Mouse (Mus musculus): ENCODE results near the gene Id2. TPM values are rescaled to one million over a fixed set of nuclear protein-coding genes. Genes with fewer than 3 reads are reported as not detected.

The Id2 gene
- polyA plus RNA-seq, 1 experiment from 2014 or later: 447 TPM

- Histone ChIP-seq H3K9ac (peak overlapping the region; percentile 75), H3K27me3 (no peaks in the 10 kb centered on the region), H3K36me3 (no peaks in the 10 kb centered on the region), H3K4me1 (peaks cover 45% of the 10 kb centered on the region), H3K4me2 (peak overlapping the region; percentile 91), H3K27ac (peak overlapping the region; percentile 99), H3K9me3 (no peaks in the 10 kb centered on the region), H3K4me3 (peak overlapping the region; percentile 68)
- peak; percentile 81 for ATAC-seq (ENCODE audit: borderline replicate concordance, extremely low read depth, low FRiP score, low TSS enrichment)
- under 1% methylated on average over 41 of the region's 41 CpGs for WGBS
These were observed 833 bp downstream of the Id2 start for GRCm38 (mm10) chr12:25095974-25096639.

GRCm38 (mm10) chr12:25095538-25095937 is 1.4 kb downstream of the Id2 start:
- Histone ChIP-seq H3K27me3 (no peaks in the 10 kb centered on the region), H3K36me3 (no peaks in the 10 kb centered on the region), H3K27ac (peak overlapping the region; percentile 99), H3K4me2 (peak overlapping the region; percentile 91), H3K9ac (peak overlapping the region; percentile 75), H3K9me3 (no peaks in the 10 kb centered on the region), H3K4me1 (peaks cover 43% of the 10 kb centered on the region), H3K4me3 (peak overlapping the region; percentile 68)
- WGBS: under 1% methylated on average over 19 of the region's 19 CpGs
- ATAC-seq (ENCODE audit: borderline replicate concordance, extremely low read depth, low FRiP score, low TSS enrichment): no peak

GRCm38 (mm10) chr12:25094621-25095521 is 2.1 kb downstream of the Id2 start:
- Histone ChIP-seq H3K9me3 (no peaks in the 10 kb centered on the region), H3K4me3 (peak overlapping the region; percentile 68), H3K4me1 (peaks cover 42% of the 10 kb centered on the region), H3K9ac (peak overlapping the region; percentile 75), H3K36me3 (no peaks in the 10 kb centered on the region), H3K27me3 (no peaks in the 10 kb centered on the region), H3K4me2 (peak overlapping the region; percentile 91), H3K27ac (peak overlapping the region; percentile 99)
- WGBS: under 1% methylated on average over 22 of the region's 22 CpGs
- ATAC-seq (ENCODE audit: borderline replicate concordance, extremely low read depth, low FRiP score, low TSS enrichment): no peak

DNA sequence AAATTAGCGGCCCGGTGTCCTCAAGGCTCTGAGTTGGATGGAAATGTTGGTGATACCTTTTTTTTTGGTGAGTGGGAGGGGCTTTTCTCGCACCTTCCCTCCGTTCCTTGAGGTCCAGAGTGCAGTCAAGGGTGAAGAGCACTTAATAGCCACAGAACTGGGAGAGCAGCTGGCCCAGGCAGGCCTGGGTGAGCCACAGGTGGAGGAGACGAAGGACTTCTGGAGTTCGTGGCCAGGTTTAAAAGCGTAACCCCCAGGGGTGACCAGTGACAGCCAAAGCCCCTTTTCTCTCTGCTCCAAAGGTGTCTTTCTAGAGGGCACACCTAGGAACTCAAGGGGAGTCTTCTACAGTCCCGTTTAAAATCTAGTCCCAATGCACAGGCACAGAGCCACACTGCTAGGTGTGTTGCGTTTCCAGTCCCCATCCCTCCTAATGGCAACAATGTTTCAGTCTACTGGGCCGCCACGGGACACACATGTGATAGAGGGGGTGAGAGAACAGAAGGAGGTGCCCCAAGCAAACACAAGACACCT is 3.6 kb downstream of the Id2 start:
- H3K9ac ChIP-seq: peak overlapping the region; percentile 30
- no peaks in the 10 kb centered on the region for H3K9me3 ChIP-seq
- WGBS: 20% methylated on average over 11 of the region's 11 CpGs
- H3K27me3 ChIP-seq: no peaks in the 10 kb centered on the region
- peak overlapping the region; percentile 62 for H3K4me2 ChIP-seq
- no peak for ATAC-seq (ENCODE audit: borderline replicate concordance, extremely low read depth, low FRiP score, low TSS enrichment)
- H3K4me1 ChIP-seq: peaks cover 36% of the 10 kb centered on the region
- no peaks in the 10 kb centered on the region for H3K36me3 ChIP-seq
- peak overlapping the region; percentile 72 for H3K27ac ChIP-seq
- H3K4me3 ChIP-seq: peak overlapping the region; percentile 36

- peak; percentile 20; the same call in 1 of the 2 replicates for ATAC-seq (ENCODE audit: borderline replicate concordance, extremely low read depth, low FRiP score, low TSS enrichment)
- WGBS: 4% methylated on average over 17 of the region's 17 CpGs
- H3K9me3 ChIP-seq: no peaks in the 10 kb centered on the region
These were observed 4.2 kb downstream of the Id2 start for GRCm38 (mm10) chr12:25092751-25093211.

DNA sequence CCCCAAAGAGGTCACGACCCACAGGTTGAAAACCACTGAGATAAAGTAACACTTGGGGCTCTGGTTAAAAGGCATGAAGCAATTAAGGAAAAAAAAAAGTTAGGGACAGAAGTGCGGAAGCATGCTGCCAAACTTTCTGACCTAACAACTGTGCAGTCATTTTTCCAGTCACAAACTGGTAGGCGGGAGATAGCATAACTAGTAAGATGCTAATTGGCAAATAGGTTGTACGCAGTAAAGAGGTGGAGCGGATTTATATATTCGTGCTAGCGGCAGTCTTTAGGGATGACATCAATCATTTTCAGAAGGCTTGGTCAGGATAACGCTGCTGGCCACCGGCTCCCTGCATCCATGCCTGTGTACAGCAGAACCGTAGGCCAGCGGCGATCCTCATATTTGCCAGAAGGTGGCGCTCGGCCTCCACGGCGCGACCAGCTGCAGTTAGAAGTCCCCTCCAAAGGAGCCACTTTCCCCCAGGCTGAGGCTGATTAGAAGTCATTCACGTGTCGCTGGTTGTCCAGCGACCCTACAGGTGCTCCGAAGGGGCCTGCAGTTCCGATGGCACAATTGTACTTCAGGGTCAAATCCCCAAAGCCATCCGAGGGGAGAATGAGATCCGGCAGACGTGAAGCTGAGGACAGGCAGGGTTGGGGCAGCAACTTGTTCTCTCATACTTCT is 4.8 kb downstream of the Id2 start:
- peak; percentile 24 for ATAC-seq (ENCODE audit: borderline replicate concordance, extremely low read depth, low FRiP score, low TSS enrichment)
- Histone ChIP-seq H3K36me3 (no peaks in the 10 kb centered on the region), H3K27me3 (no peaks in the 10 kb centered on the region), H3K9me3 (no peaks in the 10 kb centered on the region), H3K4me2 (peak overlapping the region; percentile 62), H3K4me3 (peak overlapping the region; percentile 36), H3K4me1 (peaks cover 25% of the 10 kb centered on the region), H3K9ac (0 out of 2 replicates have a peak overlapping the region, but pooled peaks have one; percentile 37), H3K27ac (peak overlapping the region; percentile 72)
- 5% methylated on average over 25 of the region's 25 CpGs for WGBS

More at GRCm38 (mm10) chr12:25092751-25093211, 4.2 kb downstream of the Id2 start:
- Histone ChIP-seq H3K4me1 (peaks cover 31% of the 10 kb centered on the region), H3K9ac (no peak overlapping the region; the same call in 1 of the 2 replicates), H3K27me3 (no peaks in the 10 kb centered on the region), H3K27ac (peak overlapping the region; percentile 72), H3K4me3 (peak overlapping the region; percentile 36), H3K4me2 (peak overlapping the region; percentile 62), H3K36me3 (no peaks in the 10 kb centered on the region)

GRCm38 (mm10) chr12:25089433-25089832 is 7.5 kb downstream of the Id2 start:
- ATAC-seq (ENCODE audit: borderline replicate concordance, extremely low read depth, low FRiP score, low TSS enrichment): no peak
- Histone ChIP-seq H3K4me1 (peaks cover 16% of the 10 kb centered on the region), H3K9ac (no peak overlapping the region), H3K27me3 (no peaks in the 10 kb centered on the region), H3K4me2 (no peak overlapping the region), H3K9me3 (no peaks in the 10 kb centered on the region), H3K36me3 (no peaks in the 10 kb centered on the region), H3K4me3 (no peak overlapping the region), H3K27ac (no peak overlapping the region)
- WGBS: 40% methylated on average over 1 of the region's 1 CpGs

- Histone ChIP-seq H3K27me3 (no peaks in the 10 kb centered on the region), H3K4me2 (no peak overlapping the region), H3K9me3 (no peaks in the 10 kb centered on the region), H3K4me1 (peaks cover 12% of the 10 kb centered on the region; the same call in 1 of the 2 replicates), H3K4me3 (no peak overlapping the region), H3K36me3 (no peaks in the 10 kb centered on the region), H3K27ac (no peak overlapping the region), H3K9ac (no peak overlapping the region)
- ATAC-seq (ENCODE audit: borderline replicate concordance, extremely low read depth, low FRiP score, low TSS enrichment): no peak
- 40% methylated on average over 4 of the region's 4 CpGs for WGBS
These were observed 10.0 kb downstream of the Id2 start for GRCm38 (mm10) chr12:25086966-25087365.

DNA sequence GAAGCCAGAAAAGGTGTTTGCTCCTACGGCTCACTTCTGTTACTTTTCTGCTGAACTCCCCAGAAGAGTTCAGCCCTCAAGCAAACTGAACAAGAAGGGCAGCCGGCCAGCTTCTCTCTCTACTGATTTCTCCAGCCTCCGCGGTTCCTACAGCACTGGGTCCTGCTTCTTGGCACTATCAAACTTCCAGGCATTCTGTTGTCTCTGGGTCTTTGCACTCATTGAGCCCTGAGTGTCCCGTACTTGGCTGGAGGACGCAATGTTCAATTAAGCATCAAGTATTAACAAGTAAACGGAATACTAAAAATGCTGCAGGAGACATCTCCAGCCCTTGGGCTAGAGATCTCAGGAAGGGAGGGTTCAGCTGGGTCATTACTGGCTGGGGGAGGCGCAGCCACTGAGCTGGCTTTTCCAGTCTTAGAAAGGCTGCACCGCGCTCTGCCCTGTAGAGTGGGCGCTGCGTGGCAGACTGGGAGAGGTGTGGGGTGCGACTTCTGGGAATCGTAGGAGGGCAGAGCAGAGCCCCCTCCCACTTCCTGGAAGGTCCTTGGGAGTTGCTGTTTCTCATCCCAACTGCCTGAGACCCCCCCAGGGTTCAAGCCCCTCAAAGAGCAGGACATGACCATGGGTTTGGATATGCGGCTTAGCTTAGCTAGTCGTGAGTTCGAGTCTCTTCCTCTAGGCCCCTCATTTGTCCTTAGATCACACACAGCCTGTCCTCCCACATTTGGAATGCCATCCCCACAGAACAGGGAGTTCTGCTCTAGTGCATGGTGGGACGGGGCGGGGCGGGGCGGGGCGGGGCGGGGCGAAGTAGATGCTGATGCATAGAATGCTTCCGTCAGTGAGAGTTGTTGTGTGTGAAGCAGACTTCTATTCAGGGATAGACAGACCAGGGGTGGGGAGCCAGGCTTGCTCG is 13.4 kb downstream of the Id2 start:
- ATAC-seq (ENCODE audit: borderline replicate concordance, extremely low read depth, low FRiP score, low TSS enrichment): 0 out of 2 replicates have a peak, but pooled peaks have one; percentile 56
- H3K4me1 ChIP-seq: 0 out of 2 replicates have a peak, but pooled peaks cover 10% of the 10 kb centered on the region
- WGBS: 33% methylated on average over 26 of the region's 26 CpGs
- no peak overlapping the region for H3K9ac ChIP-seq
- peak overlapping the region; percentile 5; the same call in 1 of the 2 replicates for H3K27ac ChIP-seq
- peak overlapping the region; percentile 39 for H3K4me2 ChIP-seq
- no peaks in the 10 kb centered on the region for H3K27me3 ChIP-seq
- no peak overlapping the region for H3K4me3 ChIP-seq
- H3K36me3 ChIP-seq: no peaks in the 10 kb centered on the region
- no peaks in the 10 kb centered on the region for H3K9me3 ChIP-seq

DNA sequence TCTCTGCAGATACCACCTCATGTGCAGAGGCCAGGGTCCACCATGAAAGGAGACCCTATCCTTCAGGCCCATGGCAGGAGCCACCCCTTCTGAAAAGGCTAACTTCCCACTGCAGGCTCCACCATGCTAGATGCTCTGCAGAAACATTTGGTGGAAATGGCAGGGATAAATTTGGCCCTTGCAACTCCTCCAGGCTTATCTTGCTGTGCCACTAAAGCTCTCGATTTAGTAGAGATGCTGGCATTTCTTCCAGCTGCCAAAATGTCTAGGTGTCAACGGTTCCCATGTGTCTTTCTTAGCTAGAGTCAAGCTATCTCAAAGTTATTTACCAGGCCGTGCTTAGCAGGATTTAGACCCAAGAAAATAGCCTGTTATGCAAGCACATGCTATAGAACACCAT is 22.6 kb downstream of the Id2 start:
- Histone ChIP-seq H3K4me1 (no peaks in the 10 kb centered on the region), H3K9me3 (no peaks in the 10 kb centered on the region), H3K36me3 (no peaks in the 10 kb centered on the region), H3K4me2 (no peak overlapping the region), H3K27me3 (no peaks in the 10 kb centered on the region), H3K27ac (no peak overlapping the region), H3K4me3 (no peak overlapping the region), H3K9ac (no peak overlapping the region)
- ATAC-seq (ENCODE audit: borderline replicate concordance, extremely low read depth, low FRiP score, low TSS enrichment): no peak
- 70% methylated on average over 3 of the region's 3 CpGs for WGBS
